Mouse (Mus musculus) G1E (cell line): Measurements from ENCODE around the gene Stra6l.

Experiments used
- CTCF ChIP-seq: IDR thresholded peaks from 2 replicates; pipeline ENCODE4 v1.5.1; 2012; ENCODE audit warnings: low read depth, low read length, inconsistent platforms, mixed read lengths
- GATA1 ChIP-seq: IDR thresholded peaks from 2 replicates; pipeline ENCODE4 v1.6.1; 2012; ENCODE audit warnings: borderline replicate concordance, low read length, inconsistent platforms, mixed read lengths
- POLR2AphosphoS5 ChIP-seq: IDR thresholded peaks from 2 replicates; pipeline ENCODE4 v1.6.1; 2012; ENCODE audit warnings: low read depth, low read length, inconsistent platforms; ENCODE audit not compliant: insufficient replicate concordance
- TAL1 ChIP-seq: conservative IDR thresholded peaks from 2 replicates; pipeline ENCODE4 v1.6.1; 2012; ENCODE audit warnings: low read depth, low read length, inconsistent platforms, mixed read lengths

GRCm38 (mm10) chr4:45924011-45924410, 75.5 kb downstream of the Stra6l start:
- TF ChIP-seq POLR2AphosphoS5 (no peak), CTCF (no peak), GATA1 (no peak), TAL1 (no peak)
